Mouse (Mus musculus) liver, embryonic 15.5 days (tissue): ENCODE data around the gene Med29. TPM values are rescaled to one million over a fixed set of nuclear protein-coding genes. Genes with fewer than 3 reads are reported as not detected.

Source experiments
- ATAC-seq: fragments of 200-750 bp; cut with Nextera tagmentation; 2 replicates; pipeline ENCODE4 v1.8.0; 2017; ENCODE audit warnings: moderate number of reproducible peaks, mild to moderate bottlenecking, moderate library complexity; ENCODE audit not compliant: insufficient read depth
- H3K27ac ChIP-seq: fragments of 300-500 bp; sonication (generic); replicated peaks from 2 replicates; pipeline ENCODE4 v1.5.1; 2015; ENCODE audit warnings: mild to moderate bottlenecking, inconsistent platforms
- H3K27me3 ChIP-seq: fragments of 300-500 bp; sonication (generic); 2 replicates; pipeline ENCODE4 v1.6.1; 2015; ENCODE audit warnings: mild to moderate bottlenecking, inconsistent platforms
- H3K36me3 ChIP-seq: fragments of 300-500 bp; sonication (generic); replicated peaks from 2 replicates; pipeline ENCODE4 v1.6.1; 2015; ENCODE audit warnings: moderate library complexity, mild to moderate bottlenecking, inconsistent platforms
- H3K4me1 ChIP-seq: fragments of 300-500 bp; sonication (generic); replicated peaks from 2 replicates; pipeline ENCODE4 v1.6.1; 2015; ENCODE audit warnings: inconsistent platforms
- H3K4me2 ChIP-seq: fragments of 300-500 bp; sonication (generic); 2 replicates; pipeline ENCODE4 v1.6.1; 2015; ENCODE audit warnings: moderate library complexity, mild to moderate bottlenecking, inconsistent platforms
- H3K4me3 ChIP-seq: fragments of 300-500 bp; sonication (generic); replicated peaks from 2 replicates; pipeline ENCODE4 v1.5.1; 2015; ENCODE audit warnings: mild to moderate bottlenecking, inconsistent platforms
- H3K9ac ChIP-seq: fragments of 300-500 bp; sonication (generic); 2 replicates; pipeline ENCODE4 v1.6.1; 2015; ENCODE audit warnings: moderate library complexity, mild to moderate bottlenecking, inconsistent platforms
- H3K9me3 ChIP-seq: fragments of 300-500 bp; sonication (generic); replicated peaks from 2 replicates; pipeline ENCODE4 v1.6.1; 2016; ENCODE audit warnings: inconsistent platforms
- WGBS: fragments of 180-500 bp; shearing (Covaris S2); methylation state at CpG from one replicate; pipeline ENCODE4 v1.1.7; 2015; ENCODE audit warnings: mixed read lengths; ENCODE audit not compliant: insufficient replicate concordance; 5-methylcytosine and 5-hydroxymethylcytosine counted together
- polyA plus RNA-seq: library from polyadenylated mRNA; unstranded; fragments of >200 nt; fragmentation: Nextera tagmentation; extraction: Ambion mirVana; gene quantifications from 2 replicates; pipeline ENCODE4 v1.2.1, GENCODE M21; 2015

Gene Med29
- polyA plus RNA-seq, 1 experiment from 2014 or later = 23.9 TPM

- H3K4me1 ChIP-seq = peaks cover 26% of the 10 kb centered on the region
- 76% methylated on average over 16 of the region's 16 CpGs for WGBS
These were observed 24.7 kb downstream of the Med29 start for GRCm38 (mm10) chr7:28367663-28368275.

GRCm38 (mm10) chr7:28362441-28363060 is 30.0 kb downstream of the Med29 start:
- no peak overlapping the region for H3K9ac ChIP-seq
- no peak overlapping the region for H3K4me2 ChIP-seq
- ATAC-seq = no peak
- H3K9me3 ChIP-seq = no peaks in the 10 kb centered on the region
- H3K36me3 ChIP-seq = peaks cover 17% of the 10 kb centered on the region; the same call in 1 of the 2 replicates
- no peaks in the 10 kb centered on the region for H3K27me3 ChIP-seq
- H3K27ac ChIP-seq = no peak overlapping the region
- WGBS = 75% methylated on average over 16 of the region's 16 CpGs
- H3K4me3 ChIP-seq = no peak overlapping the region
- H3K4me1 ChIP-seq = peaks cover 10% of the 10 kb centered on the region; the same call in 1 of the 2 replicates

More at GRCm38 (mm10) chr7:28367663-28368275, 24.7 kb downstream of the Med29 start:
- 0 out of 2 replicates have a peak, but pooled peaks cover 9% of the 10 kb centered on the region for H3K36me3 ChIP-seq
- ATAC-seq = no peak
- no peak overlapping the region for H3K27ac ChIP-seq
- H3K27me3 ChIP-seq = peaks cover 16% of the 10 kb centered on the region
- no peak overlapping the region for H3K4me3 ChIP-seq
- no peak overlapping the region for H3K9ac ChIP-seq
- no peak overlapping the region for H3K4me2 ChIP-seq
- H3K9me3 ChIP-seq = no peaks in the 10 kb centered on the region

GRCm38 (mm10) chr7:28361647-28362341 is 30.7 kb downstream of the Med29 start:
- Histone ChIP-seq H3K4me3 (no peak overlapping the region), H3K36me3 (peaks cover 15% of the 10 kb centered on the region; the same call in 1 of the 2 replicates), H3K27ac (no peak overlapping the region), H3K27me3 (no peaks in the 10 kb centered on the region), H3K9ac (no peak overlapping the region), H3K4me2 (no peak overlapping the region), H3K4me1 (peaks cover 18% of the 10 kb centered on the region), H3K9me3 (no peaks in the 10 kb centered on the region)
- WGBS = 73% methylated on average over 20 of the region's 20 CpGs
- no peak for ATAC-seq

GRCm38 (mm10) chr7:28360291-28360690 is 32.2 kb downstream of the Med29 start:
- no peak for ATAC-seq
- Histone ChIP-seq H3K9me3 (no peaks in the 10 kb centered on the region), H3K4me1 (peaks cover 21% of the 10 kb centered on the region), H3K27me3 (no peaks in the 10 kb centered on the region), H3K9ac (no peak overlapping the region), H3K4me3 (no peak overlapping the region), H3K4me2 (no peak overlapping the region), H3K36me3 (peaks cover 13% of the 10 kb centered on the region; the same call in 1 of the 2 replicates), H3K27ac (no peak overlapping the region)
- WGBS = 72% methylated on average over 6 of the region's 6 CpGs

GRCm38 (mm10) chr7:28359854-28360253 is 32.7 kb downstream of the Med29 start:
- Histone ChIP-seq H3K4me2 (no peak overlapping the region), H3K4me1 (peaks cover 21% of the 10 kb centered on the region), H3K9me3 (no peaks in the 10 kb centered on the region), H3K27ac (no peak overlapping the region), H3K4me3 (no peak overlapping the region), H3K36me3 (peaks cover 13% of the 10 kb centered on the region; the same call in 1 of the 2 replicates), H3K9ac (no peak overlapping the region), H3K27me3 (no peaks in the 10 kb centered on the region)
- 65% methylated on average over 10 of the region's 10 CpGs for WGBS
- no peak for ATAC-seq

GRCm38 (mm10) chr7:28358431-28358830 is 34.1 kb downstream of the Med29 start:
- no peaks in the 10 kb centered on the region for H3K27me3 ChIP-seq
- H3K9ac ChIP-seq = no peak overlapping the region
- no peaks in the 10 kb centered on the region for H3K9me3 ChIP-seq
- WGBS = 53% methylated on average over 7 of the region's 7 CpGs
- H3K36me3 ChIP-seq = peaks cover 21% of the 10 kb centered on the region
- H3K27ac ChIP-seq = peak overlapping the region; percentile 45; the same call in 1 of the 2 replicates
- peaks cover 21% of the 10 kb centered on the region for H3K4me1 ChIP-seq
- no peak overlapping the region for H3K4me3 ChIP-seq
- H3K4me2 ChIP-seq = 0 out of 2 replicates have a peak overlapping the region, but pooled peaks have one; percentile 8
- ATAC-seq = no peak

- Histone ChIP-seq H3K4me3 (no peak overlapping the region), H3K4me2 (peak overlapping the region; percentile 8; the same call in 1 of the 2 replicates), H3K27ac (peak overlapping the region; percentile 45; the same call in 1 of the 2 replicates), H3K9me3 (no peaks in the 10 kb centered on the region), H3K4me1 (peaks cover 21% of the 10 kb centered on the region), H3K36me3 (peaks cover 26% of the 10 kb centered on the region), H3K9ac (no peak overlapping the region), H3K27me3 (no peaks in the 10 kb centered on the region)
- peak; percentile 45; the same call in 1 of the 2 replicates for ATAC-seq
- WGBS = 14% methylated on average over 5 of the region's 5 CpGs
These were observed 34.5 kb downstream of the Med29 start for GRCm38 (mm10) chr7:28357984-28358383.

- no peak overlapping the region for H3K4me3 ChIP-seq
- peaks cover 24% of the 10 kb centered on the region for H3K4me1 ChIP-seq
- H3K9me3 ChIP-seq = no peaks in the 10 kb centered on the region
- 24% methylated on average over 5 of the region's 5 CpGs for WGBS
- H3K36me3 ChIP-seq = peaks cover 33% of the 10 kb centered on the region
- H3K9ac ChIP-seq = no peak overlapping the region
- H3K27me3 ChIP-seq = no peaks in the 10 kb centered on the region
- H3K4me2 ChIP-seq = no peak overlapping the region
- no peak for ATAC-seq
- 0 out of 2 replicates have a peak overlapping the region, but pooled peaks have one; percentile 45 for H3K27ac ChIP-seq
These were observed 35.5 kb downstream of the Med29 start for GRCm38 (mm10) chr7:28356981-28357380.

GRCm38 (mm10) chr7:28355221-28355620 is 37.3 kb downstream of the Med29 start:
- no peak overlapping the region for H3K9ac ChIP-seq
- WGBS = 62% methylated on average over 3 of the region's 3 CpGs
- peaks cover 36% of the 10 kb centered on the region for H3K36me3 ChIP-seq
- peaks cover 34% of the 10 kb centered on the region for H3K4me1 ChIP-seq
- H3K27me3 ChIP-seq = no peaks in the 10 kb centered on the region
- no peaks in the 10 kb centered on the region for H3K9me3 ChIP-seq
- no peak overlapping the region for H3K4me2 ChIP-seq
- no peak overlapping the region for H3K4me3 ChIP-seq
- no peak overlapping the region for H3K27ac ChIP-seq
- ATAC-seq = no peak

- peaks cover 33% of the 10 kb centered on the region for H3K36me3 ChIP-seq
- H3K27me3 ChIP-seq = no peaks in the 10 kb centered on the region
- 0 out of 2 replicates have a peak overlapping the region, but pooled peaks have one; percentile 3 for H3K27ac ChIP-seq
- no peak for ATAC-seq
- H3K9ac ChIP-seq = no peak overlapping the region
- WGBS = 83% methylated on average over 3 of the region's 3 CpGs
- no peak overlapping the region for H3K4me2 ChIP-seq
- peaks cover 40% of the 10 kb centered on the region for H3K4me1 ChIP-seq
- no peaks in the 10 kb centered on the region for H3K9me3 ChIP-seq
- no peak overlapping the region for H3K4me3 ChIP-seq
These were observed 37.9 kb downstream of the Med29 start for GRCm38 (mm10) chr7:28354596-28354995.

- WGBS = 69% methylated on average over 3 of the region's 3 CpGs
- Histone ChIP-seq H3K4me2 (no peak overlapping the region), H3K9me3 (no peaks in the 10 kb centered on the region), H3K36me3 (peaks cover 33% of the 10 kb centered on the region), H3K27ac (0 out of 2 replicates have a peak overlapping the region, but pooled peaks have one; percentile 3), H3K4me3 (no peak overlapping the region), H3K27me3 (no peaks in the 10 kb centered on the region), H3K9ac (no peak overlapping the region), H3K4me1 (peaks cover 45% of the 10 kb centered on the region)
- ATAC-seq = no peak
These were observed 38.4 kb downstream of the Med29 start for GRCm38 (mm10) chr7:28354113-28354581.
